Mouse (Mus musculus) forebrain, embryonic 15.5 days (tissue): ENCODE measurements around the gene Idh3b. TPM values are rescaled to one million over a fixed set of nuclear protein-coding genes. Genes with fewer than 3 reads are reported as not detected.

Experiments used
- ATAC-seq: fragments of 200-750 bp; cut with Nextera tagmentation; replicated peaks from 2 replicates; pipeline ENCODE4 v1.8.0; 2017; ENCODE audit warnings: mild to moderate bottlenecking, moderate TSS enrichment, moderate library complexity
- H3K27ac ChIP-seq: fragments of 300-500 bp; sonication (generic); replicated peaks from 2 replicates; pipeline ENCODE4 v1.5.1; 2015; ENCODE audit warnings: mild to moderate bottlenecking, inconsistent platforms
- H3K27me3 ChIP-seq: fragments of 300-500 bp; sonication (generic); 2 replicates; pipeline ENCODE4 v1.6.1; 2015; ENCODE audit warnings: inconsistent platforms
- H3K36me3 ChIP-seq: fragments of 300-500 bp; sonication (generic); 2 replicates; pipeline ENCODE4 v1.6.1; 2015; ENCODE audit warnings: mild to moderate bottlenecking, inconsistent platforms
- H3K4me1 ChIP-seq: fragments of 300-500 bp; sonication (generic); 2 replicates; pipeline ENCODE4 v1.6.1; 2015; ENCODE audit warnings: inconsistent platforms
- H3K4me2 ChIP-seq: fragments of 300-500 bp; sonication (generic); replicated peaks from 2 replicates; pipeline ENCODE4 v1.6.1; 2015; ENCODE audit warnings: mild to moderate bottlenecking, inconsistent platforms
- H3K4me3 ChIP-seq: fragments of 300-500 bp; sonication (generic); 2 replicates; pipeline ENCODE4 v1.5.1; 2015; ENCODE audit warnings: mild to moderate bottlenecking, inconsistent platforms
- H3K9ac ChIP-seq: fragments of 300-500 bp; sonication (generic); replicated peaks from 2 replicates; pipeline ENCODE4 v1.6.1; 2015; ENCODE audit warnings: mild to moderate bottlenecking, inconsistent platforms
- H3K9me3 ChIP-seq: fragments of 300-500 bp; sonication (generic); 2 replicates; pipeline ENCODE4 v1.6.1; 2016; ENCODE audit warnings: inconsistent platforms
- WGBS: fragments of 180-500 bp; shearing (Covaris S2); methylation state at CpG from one replicate; pipeline ENCODE4 v1.1.7; 2015; ENCODE audit warnings: mixed read lengths; 5-methylcytosine and 5-hydroxymethylcytosine counted together
- polyA plus RNA-seq: library from polyadenylated mRNA; unstranded; fragments of >200 nt; fragmentation: Nextera tagmentation; extraction: Ambion mirVana; gene quantifications from 2 replicates; pipeline ENCODE4 v1.2.1, GENCODE M21; 2015

Idh3b gene
- polyA plus RNA-seq, 1 experiment from 2014 or later = 165 TPM

DNA sequence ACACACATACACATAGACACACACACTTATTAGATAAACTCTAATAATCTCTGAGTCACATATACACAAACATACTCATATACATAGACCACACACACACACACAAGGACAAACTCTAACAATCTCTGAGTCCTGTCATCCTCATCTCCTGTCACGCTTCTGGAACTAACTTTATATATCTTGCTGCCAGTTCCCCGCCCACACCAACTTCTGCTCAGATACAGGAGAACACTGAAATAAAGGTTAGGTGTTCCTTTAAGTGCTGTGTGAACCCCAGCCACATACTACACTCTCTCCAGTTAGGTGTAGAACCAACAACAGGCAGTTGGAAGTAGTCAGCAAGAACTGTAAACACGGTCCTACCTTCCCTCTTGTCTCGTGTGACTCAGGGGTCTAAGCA lies 23.5 kb downstream of the Idh3b start:
- Histone ChIP-seq H3K4me3 (no peak overlapping the region), H3K27me3 (no peaks in the 10 kb centered on the region), H3K9me3 (no peaks in the 10 kb centered on the region), H3K4me2 (no peak overlapping the region), H3K4me1 (no peaks in the 10 kb centered on the region), H3K9ac (no peak overlapping the region), H3K36me3 (no peaks in the 10 kb centered on the region), H3K27ac (no peak overlapping the region)
- 93% methylated on average over 4 of the region's 4 CpGs for WGBS
- no peak for ATAC-seq

DNA sequence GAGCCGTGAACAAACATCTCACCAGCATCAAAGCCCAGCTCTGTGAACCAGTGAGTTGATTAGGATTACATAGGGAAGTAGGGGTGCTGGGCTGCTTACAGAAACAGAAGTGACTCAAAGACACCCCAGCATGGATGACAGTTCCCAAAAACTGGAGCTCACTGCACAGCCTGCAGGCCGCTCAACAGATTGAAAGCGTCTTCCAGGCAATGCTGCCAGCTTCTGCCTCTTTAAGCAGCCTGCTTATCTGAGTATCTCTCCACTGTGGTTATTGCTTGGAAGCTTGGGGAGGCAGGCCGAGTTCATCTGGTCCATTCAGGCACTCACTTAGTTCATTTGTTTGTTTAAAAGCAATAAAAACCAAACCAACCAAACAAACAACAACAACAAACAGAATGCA lies 27.6 kb downstream of the Idh3b start:
- WGBS = 90% methylated on average over 4 of the region's 4 CpGs
- Histone ChIP-seq H3K27ac (no peak overlapping the region), H3K4me1 (no peaks in the 10 kb centered on the region), H3K36me3 (no peaks in the 10 kb centered on the region), H3K9me3 (no peaks in the 10 kb centered on the region), H3K27me3 (no peaks in the 10 kb centered on the region), H3K4me3 (no peak overlapping the region), H3K4me2 (no peak overlapping the region), H3K9ac (no peak overlapping the region)
- no peak for ATAC-seq

DNA sequence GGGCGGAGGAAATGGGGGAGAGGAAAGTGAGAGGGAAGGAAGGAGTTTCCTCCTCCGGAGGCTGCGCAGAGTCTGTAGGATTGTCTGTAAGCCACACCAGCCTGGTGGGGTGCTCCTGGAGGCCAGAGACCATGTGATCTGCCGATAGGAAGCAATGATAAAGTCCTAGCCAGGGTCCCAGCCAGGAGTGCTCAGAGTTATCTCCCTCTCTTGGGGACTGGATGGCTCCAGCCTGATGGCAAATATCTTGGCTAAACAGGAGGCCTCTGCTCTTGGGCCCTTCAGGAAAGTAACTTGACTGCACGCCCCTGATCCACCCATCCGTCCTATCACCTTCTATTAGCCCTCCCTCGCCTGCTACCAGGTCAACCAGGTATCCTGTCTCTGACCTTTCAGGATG lies 36.1 kb downstream of the Idh3b start:
- H3K27me3 ChIP-seq = no peaks in the 10 kb centered on the region
- ATAC-seq = no peak
- H3K4me1 ChIP-seq = no peaks in the 10 kb centered on the region
- 80% methylated on average over 7 of the region's 7 CpGs for WGBS
- no peak overlapping the region for H3K4me2 ChIP-seq
- H3K27ac ChIP-seq = no peak overlapping the region
- H3K9me3 ChIP-seq = no peaks in the 10 kb centered on the region
- H3K4me3 ChIP-seq = no peak overlapping the region
- H3K36me3 ChIP-seq = no peaks in the 10 kb centered on the region
- no peak overlapping the region for H3K9ac ChIP-seq

DNA sequence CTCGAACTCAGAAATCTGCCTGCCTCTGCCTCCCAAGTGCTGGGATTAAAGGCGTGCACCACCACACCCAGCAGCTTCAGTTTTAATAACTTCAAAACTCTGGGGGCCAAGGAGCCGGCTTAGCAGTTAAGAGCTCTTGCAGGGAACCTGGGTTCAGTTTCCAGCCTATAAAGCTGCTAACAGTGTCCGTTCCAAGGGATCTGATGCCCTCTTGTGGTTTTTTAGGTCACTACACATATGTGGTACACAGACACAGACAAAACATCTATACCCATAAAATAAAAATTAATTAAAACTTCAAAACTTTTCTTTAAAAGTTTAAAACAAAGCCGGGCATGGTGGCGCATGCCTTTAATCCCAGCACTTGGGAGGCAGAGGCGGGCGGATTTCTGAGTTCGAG lies 37.4 kb downstream of the Idh3b start:
- Histone ChIP-seq H3K27ac (no peak overlapping the region), H3K4me3 (no peak overlapping the region), H3K9ac (no peak overlapping the region), H3K4me2 (no peak overlapping the region), H3K36me3 (no peaks in the 10 kb centered on the region), H3K4me1 (no peaks in the 10 kb centered on the region), H3K9me3 (no peaks in the 10 kb centered on the region), H3K27me3 (no peaks in the 10 kb centered on the region)
- no peak for ATAC-seq
- 45% methylated on average over 9 of the region's 9 CpGs for WGBS

Other genes with a start within 250 kb of the Idh3b start
- 0.09 and 0.26 TPM in 2 replicates for gene Tgm6, start 172.1 kb downstream of the Idh3b start, polyA plus RNA-seq
- 458 and 483 TPM in 2 replicates for gene Snrpb, start 105.1 kb downstream of the Idh3b start, polyA plus RNA-seq
- not detected in 2 replicates for gene Tmc2, start 89.4 kb downstream of the Idh3b start, polyA plus RNA-seq
- 239 and 271 TPM in 2 replicates for gene Nop56, start 10.1 kb downstream of the Idh3b start, polyA plus RNA-seq
- gene Ebf4, start 10.6 kb upstream of the Idh3b start, polyA plus RNA-seq = 3.8 and 4.0 TPM in 2 replicates
- 14.6 and 15.2 TPM in 2 replicates for gene Cpxm1, start 113.0 kb upstream of the Idh3b start, polyA plus RNA-seq
- 0.24 and 0.25 TPM in 2 replicates for gene Gm28372, start 120.7 kb upstream of the Idh3b start, polyA plus RNA-seq
- gene 1700020A23Rik, start 120.7 kb upstream of the Idh3b start, polyA plus RNA-seq = 0.42 and 0.45 TPM in 2 replicates
- not detected in 2 replicates for gene Tmem239, start 121.9 kb upstream of the Idh3b start, polyA plus RNA-seq
- gene Vps16, start 139.8 kb upstream of the Idh3b start, polyA plus RNA-seq = 116 and 119 TPM in 2 replicates
- 12.4 and 12.8 TPM in 2 replicates for gene Pced1a, start 140.2 kb upstream of the Idh3b start, polyA plus RNA-seq
- 146 and 160 TPM in 2 replicates for gene Ptpra, start 165.7 kb upstream of the Idh3b start, polyA plus RNA-seq